Mouse (Mus musculus): ENCODE data around the gene Amotl1.

GRCm38 (mm10) chr9:14564486-14564885 lies 80.4 kb downstream of the Amotl1 start:
- no peak for TF ChIP-seq CTCF (IDR thresholded peaks at IDR 0.05; ENCODE audit: low read depth, low read length)
- TF ChIP-seq EP300 (IDR thresholded peaks at IDR 0.05; ENCODE audit: insufficient read depth, low read depth, low read length) = no peak
